Mouse (Mus musculus): ENCODE measurements at regions not wholly inside any gene's neighbourhood (a gene's known extent, or its start where the extent isn't known, plus 50 kb on each side); places are given as distances from the start of the nearest gene placed in this dataset.
A peak's percentile ranks its signal among the peaks of the same experiment; 100 is the strongest.

DNA sequence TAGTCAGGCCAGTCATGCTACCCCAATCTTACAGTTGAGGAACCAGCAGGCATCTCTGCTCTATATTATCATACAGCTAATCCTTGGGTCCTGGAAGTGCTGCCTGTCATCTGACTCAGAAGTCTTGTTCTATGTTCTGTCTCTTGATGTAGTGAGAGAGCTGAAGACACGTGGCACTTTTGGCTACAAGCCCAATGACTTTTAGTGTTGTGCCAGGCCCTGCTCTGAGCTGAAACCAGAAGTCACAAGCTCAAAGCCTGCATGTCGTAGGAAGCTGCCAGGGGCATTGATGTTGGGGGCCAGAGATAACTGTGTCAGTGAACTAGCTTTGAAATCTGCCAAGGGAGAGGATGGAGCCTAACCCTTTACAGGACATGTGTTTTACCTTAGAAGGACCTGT is 904.8 kb upstream of the Lrrc6 start:
- TF ChIP-seq POLR2A (IDR thresholded peaks at IDR 0.05; ENCODE audit: low read depth, low read length) (no peak), CTCF (conservative IDR thresholded peaks at IDR 0.05; ENCODE audit: insufficient read depth, insufficient read length, low read depth, low read length) (no peak)
- H3K27ac ChIP-seq (ENCODE audit: insufficient read depth, low read depth, low read length): no peak overlapping the region
- peak; percentile 33 for DNase-seq
- no peaks in the 10 kb centered on the region for H3K27me3 ChIP-seq (replicated peaks; ENCODE audit: control insufficient read depth, insufficient read depth, low read length)
- no peak overlapping the region for H3K4me3 ChIP-seq (ENCODE audit: insufficient read depth, low read depth, low read length)
- H3K4me1 ChIP-seq (ENCODE audit: control insufficient read depth, insufficient read depth, low read length): no peaks in the 10 kb centered on the region
- WGBS: 16% methylated on average over 2 of the region's 2 CpGs
- H3K36me3 ChIP-seq (ENCODE audit: control insufficient read depth, insufficient read depth, low read length): no peaks in the 10 kb centered on the region

DNA sequence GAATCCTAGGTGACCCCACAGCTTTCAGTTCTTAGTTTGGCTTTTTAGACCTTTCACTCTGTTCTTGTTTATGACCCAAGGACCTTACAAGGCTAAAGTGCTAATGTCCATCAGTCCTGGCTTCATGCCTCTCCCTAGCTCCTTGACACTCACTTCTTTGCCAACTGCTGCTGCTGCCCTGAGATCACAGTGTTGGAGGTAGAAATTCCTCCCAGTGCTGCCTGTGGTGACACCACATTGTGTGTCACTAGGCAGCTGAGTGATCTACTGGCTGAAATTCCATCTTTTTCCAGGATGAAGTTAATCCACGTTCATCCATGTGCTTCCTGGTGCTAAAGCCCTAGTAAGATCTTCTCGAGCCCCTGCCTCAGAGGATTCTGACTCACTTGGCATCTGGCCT is 904.3 kb upstream of the Lrrc6 start:
- peak; percentile 10 for DNase-seq
- Histone ChIP-seq H3K27ac (ENCODE audit: insufficient read depth, low read depth, low read length) (no peak overlapping the region), H3K27me3 (replicated peaks; ENCODE audit: control insufficient read depth, insufficient read depth, low read length) (no peaks in the 10 kb centered on the region), H3K4me1 (ENCODE audit: control insufficient read depth, insufficient read depth, low read length) (no peaks in the 10 kb centered on the region), H3K36me3 (ENCODE audit: control insufficient read depth, insufficient read depth, low read length) (no peaks in the 10 kb centered on the region), H3K4me3 (ENCODE audit: insufficient read depth, low read depth, low read length) (no peak overlapping the region)
- WGBS: 81% methylated on average over 2 of the region's 2 CpGs
- no peak for TF ChIP-seq POLR2A (IDR thresholded peaks at IDR 0.05; ENCODE audit: low read depth, low read length)

DNA sequence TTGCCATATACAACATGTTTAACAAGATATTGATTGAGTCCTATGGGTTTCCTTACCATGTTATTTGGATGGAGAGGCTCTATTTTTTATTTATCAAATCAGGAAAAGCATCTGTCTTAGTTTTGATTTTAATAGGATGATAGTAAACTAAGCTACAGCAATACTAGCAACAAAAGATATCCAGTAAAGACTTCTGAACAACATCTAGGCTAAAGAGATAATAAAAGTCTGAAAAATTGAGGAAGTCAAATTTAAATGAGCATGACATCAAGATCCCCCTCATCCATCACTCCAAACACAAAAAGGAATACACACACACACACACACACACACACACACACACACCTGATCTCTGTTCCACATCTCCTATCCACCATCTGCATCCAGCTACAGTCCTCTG is 901.6 kb upstream of the Lrrc6 start:
- Histone ChIP-seq H3K27me3 (replicated peaks; ENCODE audit: control insufficient read depth, insufficient read depth, low read length) (no peaks in the 10 kb centered on the region), H3K27ac (ENCODE audit: insufficient read depth, low read depth, low read length) (no peak overlapping the region), H3K4me3 (ENCODE audit: insufficient read depth, low read depth, low read length) (no peak overlapping the region), H3K4me1 (ENCODE audit: control insufficient read depth, insufficient read depth, low read length) (no peaks in the 10 kb centered on the region), H3K36me3 (ENCODE audit: control insufficient read depth, insufficient read depth, low read length) (no peaks in the 10 kb centered on the region)
- DNase-seq: no peak
- no peak for TF ChIP-seq POLR2A (IDR thresholded peaks at IDR 0.05; ENCODE audit: low read depth, low read length)
- TF ChIP-seq CTCF (conservative IDR thresholded peaks at IDR 0.05; ENCODE audit: insufficient read depth, insufficient read length, low read depth, low read length): no peak

GRCm38 (mm10) chr15:67397269-67397668 is 896.6 kb upstream of the Lrrc6 start:
- H3K27ac ChIP-seq (ENCODE audit: insufficient read depth, low read depth, low read length): no peak overlapping the region
- TF ChIP-seq CTCF (conservative IDR thresholded peaks at IDR 0.05; ENCODE audit: insufficient read depth, insufficient read length, low read depth, low read length) (no peak), POLR2A (IDR thresholded peaks at IDR 0.05; ENCODE audit: low read depth, low read length) (no peak)
- no peak for DNase-seq
- no peaks in the 10 kb centered on the region for H3K27me3 ChIP-seq (replicated peaks; ENCODE audit: control insufficient read depth, insufficient read depth, low read length)
- 78% methylated on average over 5 of the region's 5 CpGs for WGBS
- no peaks in the 10 kb centered on the region for H3K36me3 ChIP-seq (ENCODE audit: control insufficient read depth, insufficient read depth, low read length)
- H3K4me3 ChIP-seq (ENCODE audit: insufficient read depth, low read depth, low read length): no peak overlapping the region
- no peaks in the 10 kb centered on the region for H3K4me1 ChIP-seq (ENCODE audit: control insufficient read depth, insufficient read depth, low read length)

DNA sequence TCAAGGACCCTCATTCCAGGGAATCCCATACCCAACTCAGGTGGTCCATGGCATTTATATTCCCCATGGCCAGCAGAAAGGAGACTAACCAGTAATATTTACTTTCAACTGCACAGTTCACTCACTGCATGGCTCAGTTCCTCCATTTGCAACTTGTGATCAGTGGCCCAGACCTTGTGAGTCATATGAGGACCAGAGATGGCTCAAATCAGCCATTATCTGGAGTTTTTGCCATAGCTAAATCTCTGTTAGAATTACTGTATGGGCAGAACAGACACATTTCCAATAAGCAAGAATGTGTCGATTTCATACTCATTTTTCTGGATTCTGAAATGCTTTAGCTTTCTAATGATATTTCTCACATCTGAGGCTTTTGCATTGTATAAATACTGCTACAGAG is 894.4 kb upstream of the Lrrc6 start:
- TF ChIP-seq CTCF (conservative IDR thresholded peaks at IDR 0.05; ENCODE audit: insufficient read depth, insufficient read length, low read depth, low read length) (no peak), POLR2A (IDR thresholded peaks at IDR 0.05; ENCODE audit: low read depth, low read length) (no peak)
- 89% methylated on average over 1 of the region's 1 CpGs for WGBS

GRCm38 (mm10) chr15:67391918-67392317 is 891.2 kb upstream of the Lrrc6 start:
- Histone ChIP-seq H3K4me3 (ENCODE audit: insufficient read depth, low read depth, low read length) (no peak overlapping the region), H3K36me3 (ENCODE audit: control insufficient read depth, insufficient read depth, low read length) (no peaks in the 10 kb centered on the region), H3K27me3 (replicated peaks; ENCODE audit: control insufficient read depth, insufficient read depth, low read length) (no peaks in the 10 kb centered on the region), H3K4me1 (ENCODE audit: control insufficient read depth, insufficient read depth, low read length) (no peaks in the 10 kb centered on the region), H3K27ac (ENCODE audit: insufficient read depth, low read depth, low read length) (no peak overlapping the region)
- DNase-seq: no peak
- WGBS: 90% methylated on average over 5 of the region's 5 CpGs
- TF ChIP-seq POLR2A (IDR thresholded peaks at IDR 0.05; ENCODE audit: low read depth, low read length) (no peak), CTCF (conservative IDR thresholded peaks at IDR 0.05; ENCODE audit: insufficient read depth, insufficient read length, low read depth, low read length) (no peak)

More for the DNA sequence above, 894.4 kb upstream of the Lrrc6 start:
- H3K4me1 ChIP-seq (ENCODE audit: control insufficient read depth, insufficient read depth, low read length): no peaks in the 10 kb centered on the region
- H3K4me3 ChIP-seq (ENCODE audit: insufficient read depth, low read depth, low read length): no peak overlapping the region
- no peak overlapping the region for H3K27ac ChIP-seq (ENCODE audit: insufficient read depth, low read depth, low read length)
- no peaks in the 10 kb centered on the region for H3K27me3 ChIP-seq (replicated peaks; ENCODE audit: control insufficient read depth, insufficient read depth, low read length)
- no peaks in the 10 kb centered on the region for H3K36me3 ChIP-seq (ENCODE audit: control insufficient read depth, insufficient read depth, low read length)
- DNase-seq: no peak

- H3K27ac ChIP-seq (ENCODE audit: insufficient read depth, low read depth, low read length): no peak overlapping the region
- DNase-seq: no peak
- WGBS: 59% methylated on average over 8 of the region's 8 CpGs
- no peaks in the 10 kb centered on the region for H3K27me3 ChIP-seq (replicated peaks; ENCODE audit: control insufficient read depth, insufficient read depth, low read length)
- TF ChIP-seq POLR2A (IDR thresholded peaks at IDR 0.05; ENCODE audit: low read depth, low read length): no peak
- no peak for TF ChIP-seq CTCF (conservative IDR thresholded peaks at IDR 0.05; ENCODE audit: insufficient read depth, insufficient read length, low read depth, low read length)
- H3K4me1 ChIP-seq (ENCODE audit: control insufficient read depth, insufficient read depth, low read length): no peaks in the 10 kb centered on the region
- no peak overlapping the region for H3K4me3 ChIP-seq (ENCODE audit: insufficient read depth, low read depth, low read length)
- no peaks in the 10 kb centered on the region for H3K36me3 ChIP-seq (ENCODE audit: control insufficient read depth, insufficient read depth, low read length)
These were observed 887.8 kb upstream of the Lrrc6 start for GRCm38 (mm10) chr15:67388514-67388913.

DNA sequence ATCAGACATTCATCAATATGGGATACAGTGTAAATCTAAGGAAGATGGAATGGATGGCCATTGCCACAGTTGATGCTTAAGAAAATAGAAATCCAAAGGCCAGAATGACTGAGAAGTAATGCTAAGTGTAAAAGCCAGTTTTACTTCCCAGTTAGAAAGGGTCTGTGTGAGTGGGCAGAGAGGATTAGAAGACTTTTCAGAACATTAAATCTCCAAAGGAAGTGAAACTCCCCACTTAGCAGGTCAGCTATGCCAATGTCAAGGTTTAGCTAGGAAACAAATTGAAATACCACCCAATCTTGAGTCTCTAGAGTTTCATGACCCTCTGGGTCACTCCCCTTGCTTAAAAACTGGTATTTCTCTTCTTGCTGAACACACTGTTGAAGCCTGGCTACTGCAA is 886.2 kb upstream of the Lrrc6 start:
- TF ChIP-seq CTCF (conservative IDR thresholded peaks at IDR 0.05; ENCODE audit: insufficient read depth, insufficient read length, low read depth, low read length): no peak
- TF ChIP-seq POLR2A (IDR thresholded peaks at IDR 0.05; ENCODE audit: low read depth, low read length): no peak
- H3K36me3 ChIP-seq (ENCODE audit: control insufficient read depth, insufficient read depth, low read length): no peaks in the 10 kb centered on the region
- H3K4me1 ChIP-seq (ENCODE audit: control insufficient read depth, insufficient read depth, low read length): no peaks in the 10 kb centered on the region
- no peak overlapping the region for H3K27ac ChIP-seq (ENCODE audit: insufficient read depth, low read depth, low read length)
- no peak for DNase-seq
- no peaks in the 10 kb centered on the region for H3K27me3 ChIP-seq (replicated peaks; ENCODE audit: control insufficient read depth, insufficient read depth, low read length)
- no peak overlapping the region for H3K4me3 ChIP-seq (ENCODE audit: insufficient read depth, low read depth, low read length)
